Mouse (Mus musculus) liver, embryonic 14.5 days (tissue): ENCODE results near the gene Cstb.
"Not testable (repeated sequence)": the region's sequence is repeated elsewhere in the genome, so short reads cannot be mapped to it uniquely, and the experiment has no call there.

Source experiments
- CTCF ChIP-seq: IDR thresholded peaks from 2 replicates; pipeline ENCODE4 v1.5.1; 2016; ENCODE audit warnings: antibody characterized with exemption, low read depth, control low read depth
- EP300 ChIP-seq: IDR thresholded peaks from 2 replicates; pipeline ENCODE4 v1.6.1; 2016; ENCODE audit warnings: antibody characterized with exemption, low read depth

DNA sequence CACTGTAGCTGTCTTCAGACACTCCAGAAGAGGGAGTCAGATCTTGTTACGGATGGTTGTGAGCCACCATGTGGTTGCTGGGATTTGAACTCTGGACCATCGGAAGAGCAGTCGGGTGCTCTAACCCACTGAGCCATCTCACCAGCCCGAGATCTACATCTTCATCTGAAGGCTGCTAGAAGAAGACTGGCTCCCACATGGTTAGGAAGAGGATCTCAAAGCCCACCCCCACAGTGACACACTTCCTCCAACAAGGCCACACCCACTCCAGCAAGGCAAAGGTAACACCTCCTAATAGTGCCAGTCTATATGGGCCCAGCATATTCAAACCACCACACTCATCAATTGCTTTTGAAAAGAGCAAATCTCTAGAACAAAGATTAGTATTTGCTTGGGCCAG is 10.5 kb upstream of the Cstb start:
- TF ChIP-seq CTCF, EP300: not testable (repeated sequence)
